Mouse (Mus musculus) cortical plate, adult 2 months (tissue): ENCODE data around the gene Lats2.

Source experiments
- CTCF ChIP-seq: fragments of 200-500 bp; IDR thresholded peaks from 2 replicates; pipeline ENCODE4 v1.5.1; 2011; ENCODE audit warnings: mild to moderate bottlenecking, control low read depth, low read length; ENCODE audit not compliant: insufficient read depth; ENCODE audit errors: extremely low read depth
- POLR2A ChIP-seq: fragments of 200-500 bp; IDR thresholded peaks from 2 replicates; pipeline ENCODE4 v1.6.1; 2011; ENCODE audit warnings: mild to moderate bottlenecking, low read length, control low read depth; ENCODE audit not compliant: insufficient read depth; ENCODE audit errors: extremely low read depth

GRCm38 (mm10) chr14:57684579-57684978, 73.6 kb downstream of the Lats2 start:
- TF ChIP-seq CTCF (peak; percentile 72), POLR2A (no peak)
